Mouse (Mus musculus) intestine, embryonic 14.5 days (tissue): ENCODE measurements around the gene Prkcz. TPM values are rescaled to one million over a fixed set of nuclear protein-coding genes. Genes with fewer than 3 reads are reported as not detected.

Source experiments
- ATAC-seq: fragments of 200-750 bp; cut with Nextera tagmentation; replicated peaks from 2 replicates; pipeline ENCODE4 v1.8.0; 2017; ENCODE audit warnings: low read depth, moderate number of reproducible peaks, moderate TSS enrichment, moderate library complexity; ENCODE audit not compliant: low FRiP score, low TSS enrichment
- DNase-seq: peaks from one replicate; pipeline ENCODE4 v3.0.0-alpha.2; 2018; ENCODE audit warnings: low spot score
- H3K27ac ChIP-seq: fragments of 300-500 bp; sonication (generic); 2 replicates; pipeline ENCODE4 v1.5.1; 2014; ENCODE audit warnings: low read depth, mild to moderate bottlenecking, control low read depth
- H3K27me3 ChIP-seq: fragments of 300-500 bp; sonication (generic); replicated peaks from 2 replicates; pipeline ENCODE4 v1.6.1; 2014; ENCODE audit warnings: low read length, control low read depth; ENCODE audit not compliant: control insufficient read depth, insufficient read depth
- H3K36me3 ChIP-seq: fragments of 300-500 bp; sonication (generic); 2 replicates; pipeline ENCODE4 v1.6.1; 2014; ENCODE audit warnings: low read length, control low read depth; ENCODE audit not compliant: control insufficient read depth, insufficient read depth
- H3K4me1 ChIP-seq: fragments of 300-500 bp; sonication (generic); replicated peaks from 2 replicates; pipeline ENCODE4 v1.6.1; 2014; ENCODE audit warnings: low read length, control low read depth, mixed read lengths; ENCODE audit not compliant: control insufficient read depth, insufficient read depth
- H3K4me2 ChIP-seq: fragments of 300-500 bp; sonication (generic); 2 replicates; pipeline ENCODE4 v1.6.1; 2014; ENCODE audit warnings: low read length
- H3K4me3 ChIP-seq: fragments of 300-500 bp; sonication (generic); 2 replicates; pipeline ENCODE4 v1.5.1; 2014; ENCODE audit warnings: low read depth, low read length, control low read depth, mixed read lengths
- H3K9ac ChIP-seq: fragments of 300-500 bp; sonication (generic); 2 replicates; pipeline ENCODE4 v1.6.1; 2014; ENCODE audit warnings: mild to moderate bottlenecking, low read length
- H3K9me3 ChIP-seq: fragments of 300-500 bp; sonication (generic); 2 replicates; pipeline ENCODE4 v1.6.1; 2016; ENCODE audit warnings: low read length, control low read depth; ENCODE audit not compliant: control insufficient read depth
- WGBS: fragments of 180-500 bp; shearing (Covaris S2); extraction: QIAGEN DNeasy Blood & Tissue Kit; methylation state at CpG from one replicate; pipeline ENCODE4 v1.1.7; 2014; 5-methylcytosine and 5-hydroxymethylcytosine counted together
- polyA plus RNA-seq: library from polyadenylated mRNA; unstranded; fragments of >200 nt; fragmentation: Nextera tagmentation; extraction: Ambion mirVana; gene quantifications from 2 replicates; pipeline ENCODE4 v1.2.1, GENCODE M21; 2014

Prkcz gene
- polyA plus RNA-seq: 21.9 and 24.1 TPM in 2 replicates

DNA sequence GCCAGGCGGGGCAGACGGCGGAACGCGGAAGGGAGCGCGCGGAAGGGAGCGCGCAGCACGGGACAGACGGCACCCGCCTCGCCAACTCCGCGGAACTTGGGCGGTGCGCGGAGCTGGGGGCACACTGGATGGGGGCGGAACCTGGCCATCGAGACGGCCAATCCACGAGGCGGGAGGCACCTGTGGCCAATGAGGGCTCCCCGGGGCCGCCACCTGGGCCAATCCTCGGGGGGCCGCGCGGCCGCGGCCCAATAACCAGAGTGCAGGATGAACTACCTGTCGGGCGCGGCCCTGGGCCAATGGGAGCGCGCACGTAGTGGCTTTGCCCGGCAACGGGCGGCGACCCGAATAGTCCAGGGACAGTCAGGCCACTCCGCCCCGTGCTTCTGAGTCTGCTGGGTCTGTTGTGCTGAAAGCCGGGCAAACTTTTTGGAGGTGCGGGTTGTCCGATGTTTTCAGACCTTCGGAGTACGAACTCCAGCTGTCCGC, at the start of gene Prkcz:
TSS of gene Prkcz (minus strand) at position 59 of the 489 bp plus-strand sequence.
- Histone ChIP-seq H3K4me1 (no peaks in the 10 kb centered on the region), H3K36me3 (no peaks in the 10 kb centered on the region), H3K9ac (peak within 1 kb of the TSS; percentile 35; the same call in 1 of the 2 replicates), H3K4me3 (peak within 1 kb of the TSS; percentile 36), H3K27ac (peak within 1 kb of the TSS; percentile 47; the same call in 1 of the 2 replicates), H3K9me3 (no peaks in the 10 kb centered on the region), H3K4me2 (peak within 1 kb of the TSS; percentile 53), H3K27me3 (peaks cover 50% of the 10 kb centered on the region)
- under 1% methylated on average over 50 of the region's 51 CpGs for WGBS
- DNase-seq (peak; percentile 83), ATAC-seq (peak; percentile 97)

DNA sequence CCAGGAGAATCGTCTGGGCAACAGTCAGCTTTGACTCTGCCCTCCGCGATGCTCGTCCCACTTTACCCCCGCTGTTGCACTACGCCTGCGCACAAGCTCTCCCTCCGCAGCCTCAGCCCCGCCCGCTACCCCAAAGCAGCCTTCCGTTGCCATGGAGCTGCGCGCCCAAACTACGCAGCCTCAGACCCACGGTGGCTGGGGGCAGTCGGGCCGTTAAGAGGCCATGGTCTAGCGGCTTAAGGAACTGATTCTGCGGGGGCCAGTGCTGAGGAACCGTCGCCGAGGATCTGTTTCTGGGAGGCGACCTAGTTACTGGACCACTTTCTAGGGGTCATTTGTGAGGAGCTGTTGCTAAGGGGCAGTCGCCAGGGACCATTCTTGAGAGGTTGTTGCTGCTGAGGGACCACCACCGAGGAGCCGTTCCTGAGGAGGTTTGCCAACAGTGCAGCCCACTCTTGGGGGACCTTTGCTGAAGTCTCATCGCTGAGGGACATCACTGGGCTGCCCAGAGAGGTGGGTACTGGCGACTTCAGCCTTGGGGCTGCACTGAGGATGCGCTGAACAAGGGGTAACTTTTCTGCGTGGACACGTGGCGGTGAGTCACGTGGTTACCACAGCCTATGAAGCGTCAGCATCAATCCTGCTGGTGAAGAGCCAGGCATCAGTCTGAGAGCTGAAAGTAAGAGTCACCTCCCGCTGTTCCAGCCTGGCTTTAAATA, 48.1 kb upstream of the Prkcz start, which contains the start of gene Cfap74:
TSS of gene Cfap74 (plus strand) at position 133 of the 719 bp plus-strand sequence.
- Histone ChIP-seq H3K9me3 (no peaks in the 10 kb centered on the region; the same call in 1 of the 2 replicates), H3K4me2 (peak within 1 kb of the TSS; percentile 79), H3K27ac (peak within 1 kb of the TSS; percentile 6; the same call in 1 of the 2 replicates), H3K36me3 (no peaks in the 10 kb centered on the region), H3K4me1 (peaks cover 8% of the 10 kb centered on the region; the same call in 1 of the 2 replicates), H3K9ac (peak within 1 kb of the TSS; percentile 29; the same call in 1 of the 2 replicates), H3K27me3 (no peaks in the 10 kb centered on the region), H3K4me3 (peak within 1 kb of the TSS; percentile 48)
- DNase-seq (peak; percentile 84), ATAC-seq (peak; percentile 96)
- under 1% methylated on average over 35 of the region's 35 CpGs for WGBS

DNA sequence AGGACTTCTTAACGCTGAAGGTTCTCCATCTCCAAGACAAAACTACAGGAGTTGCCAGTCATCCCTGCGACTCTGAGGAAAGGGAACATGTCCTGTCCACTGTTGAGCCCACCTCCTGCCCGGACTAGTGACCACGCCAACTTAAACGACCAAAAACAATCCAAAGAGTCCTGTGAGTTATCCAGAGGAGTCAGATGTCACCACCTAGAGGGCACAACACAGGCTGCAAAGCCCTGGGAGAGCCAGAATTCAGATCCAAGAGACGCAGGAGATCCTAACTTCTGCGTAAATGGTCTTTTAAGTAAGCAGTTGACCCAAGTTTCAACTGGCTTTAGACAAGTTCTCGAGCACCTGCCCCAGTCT, 47.5 kb upstream of the Prkcz start:
- Histone ChIP-seq H3K4me3 (peak overlapping the region; percentile 48), H3K27me3 (no peaks in the 10 kb centered on the region), H3K9ac (no peak overlapping the region), H3K27ac (peak overlapping the region; percentile 6; the same call in 1 of the 2 replicates), H3K9me3 (no peaks in the 10 kb centered on the region; the same call in 1 of the 2 replicates), H3K36me3 (no peaks in the 10 kb centered on the region), H3K4me2 (peak overlapping the region; percentile 79), H3K4me1 (peaks cover 8% of the 10 kb centered on the region; the same call in 1 of the 2 replicates)
- ATAC-seq: peak; percentile 42; the same call in 1 of the 2 replicates
- WGBS: 3% methylated on average over 8 of the region's 8 CpGs
- DNase-seq: no peak

DNA sequence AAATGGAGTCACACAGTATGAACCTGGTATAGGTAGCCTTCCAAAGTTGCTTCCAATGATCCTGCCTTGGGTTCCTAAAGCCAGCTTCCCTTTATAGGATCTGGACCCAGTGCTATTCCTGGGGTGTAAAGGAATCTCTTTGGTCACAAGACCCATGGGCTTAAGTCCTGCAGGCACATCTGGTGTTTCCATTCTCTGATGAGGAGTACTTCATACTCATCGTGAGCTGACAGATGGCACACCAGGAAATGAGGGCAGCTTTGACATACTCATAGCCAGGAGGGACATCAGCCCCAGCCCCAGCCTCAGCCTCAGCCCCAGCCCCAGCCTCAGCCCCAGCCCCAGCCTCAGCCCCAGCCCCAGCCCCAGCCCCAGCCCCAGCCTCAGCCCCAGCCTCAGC, 41.3 kb upstream of the Prkcz start:
- ATAC-seq (no peak), DNase-seq (no peak)
- H3K36me3 ChIP-seq: no peaks in the 10 kb centered on the region
- no peak overlapping the region for H3K27ac ChIP-seq
- 79% methylated on average over 1 of the region's 1 CpGs for WGBS
- H3K9me3 ChIP-seq: no peaks in the 10 kb centered on the region; the same call in 1 of the 2 replicates
- 0 out of 2 replicates have a peak, but pooled peaks cover 5% of the 10 kb centered on the region for H3K4me1 ChIP-seq
- H3K4me2 ChIP-seq: no peak overlapping the region
- H3K27me3 ChIP-seq: peaks cover 17% of the 10 kb centered on the region
- H3K4me3 ChIP-seq: no peak overlapping the region
- H3K9ac ChIP-seq: no peak overlapping the region

DNA sequence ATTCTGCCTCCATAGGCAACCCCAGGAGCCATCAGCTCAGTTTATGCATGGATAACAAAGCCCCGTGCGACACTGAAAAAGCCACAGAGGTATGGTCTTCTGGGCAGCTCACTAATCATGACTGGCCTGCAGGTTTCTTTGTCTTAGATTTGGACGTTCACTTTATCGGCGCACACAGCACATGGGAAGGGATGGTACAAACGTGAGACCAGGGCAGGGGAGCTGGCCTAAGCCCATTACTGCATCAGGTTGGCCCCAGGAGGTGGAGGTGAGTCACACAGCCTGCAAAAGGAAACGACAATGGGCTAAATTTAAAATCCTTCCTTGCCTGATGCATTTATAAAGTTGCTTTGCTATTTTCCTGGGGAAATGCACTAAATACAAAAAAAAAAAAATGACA, 40.0 kb upstream of the Prkcz start:
- no peak overlapping the region for H3K27ac ChIP-seq
- H3K27me3 ChIP-seq: peaks cover 26% of the 10 kb centered on the region
- no peaks in the 10 kb centered on the region; the same call in 1 of the 2 replicates for H3K9me3 ChIP-seq
- no peaks in the 10 kb centered on the region for H3K36me3 ChIP-seq
- 68% methylated on average over 7 of the region's 7 CpGs for WGBS
- H3K4me2 ChIP-seq: no peak overlapping the region
- 0 out of 2 replicates have a peak, but pooled peaks cover 5% of the 10 kb centered on the region for H3K4me1 ChIP-seq
- no peak overlapping the region for H3K4me3 ChIP-seq
- DNase-seq (no peak), ATAC-seq (no peak)
- H3K9ac ChIP-seq: no peak overlapping the region

- Histone ChIP-seq H3K4me1 (0 out of 2 replicates have a peak, but pooled peaks cover 5% of the 10 kb centered on the region), H3K9ac (no peak overlapping the region), H3K9me3 (no peaks in the 10 kb centered on the region), H3K4me3 (peak overlapping the region; percentile 33), H3K36me3 (no peaks in the 10 kb centered on the region), H3K4me2 (peak overlapping the region; percentile 71), H3K27me3 (peaks cover 26% of the 10 kb centered on the region), H3K27ac (no peak overlapping the region)
- DNase-seq (peak; percentile 53), ATAC-seq (0 out of 2 replicates have a peak, but pooled peaks have one; percentile 5)
- WGBS: 1% methylated on average over 9 of the region's 9 CpGs
These were observed 37.0 kb upstream of the Prkcz start for GRCm38 (mm10) chr4:155398222-155398540.

DNA sequence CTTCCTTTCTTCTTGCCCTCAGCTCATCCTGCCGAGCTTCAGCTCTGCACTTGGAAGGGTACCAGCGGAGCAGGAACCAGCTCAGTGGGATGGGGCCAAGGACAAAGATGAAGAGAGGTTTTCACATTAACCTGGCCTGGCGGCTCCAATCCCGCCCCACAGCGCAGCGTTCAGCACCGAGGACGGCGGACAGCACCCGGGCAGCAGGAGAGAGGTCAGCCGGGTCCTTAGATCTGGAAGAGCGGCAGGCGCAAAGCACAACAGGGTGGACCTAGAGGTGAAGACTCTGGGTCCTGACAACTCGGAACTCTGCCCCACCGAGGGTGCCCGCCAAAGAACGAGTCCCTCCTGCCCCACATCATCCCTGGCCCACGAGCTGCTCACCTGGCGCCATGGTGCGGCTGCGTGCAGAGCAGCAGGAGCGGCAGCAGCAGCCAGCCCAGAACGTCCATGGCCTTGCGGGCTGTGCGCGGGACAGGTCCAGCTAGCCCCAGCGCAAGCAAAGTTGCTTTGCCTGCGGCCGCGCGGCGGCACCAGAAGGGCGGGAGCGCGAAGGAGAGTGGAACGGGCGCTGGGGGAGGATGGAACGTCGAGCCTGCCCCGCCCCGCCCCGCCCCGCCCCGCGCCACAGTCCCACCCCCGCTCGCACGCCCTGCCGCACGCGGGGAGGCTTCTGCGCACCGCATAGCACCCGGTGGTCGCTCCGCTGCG, 36.5 kb upstream of the Prkcz start, which contains the start of gene Gabrd:
TSS of gene Gabrd (minus strand) at position 602 of the 711 bp plus-strand sequence.
- Histone ChIP-seq H3K27me3 (peaks cover 26% of the 10 kb centered on the region), H3K4me1 (0 out of 2 replicates have a peak, but pooled peaks cover 5% of the 10 kb centered on the region), H3K9me3 (no peaks in the 10 kb centered on the region), H3K4me2 (peak within 1 kb of the TSS; percentile 71), H3K4me3 (peak within 1 kb of the TSS; percentile 33), H3K27ac (no peak within 1 kb of the TSS), H3K9ac (no peak within 1 kb of the TSS), H3K36me3 (no peaks in the 10 kb centered on the region)
- ATAC-seq (peak; percentile 70), DNase-seq (peak; percentile 91)
- under 1% methylated on average over 53 of the region's 57 CpGs for WGBS

DNA sequence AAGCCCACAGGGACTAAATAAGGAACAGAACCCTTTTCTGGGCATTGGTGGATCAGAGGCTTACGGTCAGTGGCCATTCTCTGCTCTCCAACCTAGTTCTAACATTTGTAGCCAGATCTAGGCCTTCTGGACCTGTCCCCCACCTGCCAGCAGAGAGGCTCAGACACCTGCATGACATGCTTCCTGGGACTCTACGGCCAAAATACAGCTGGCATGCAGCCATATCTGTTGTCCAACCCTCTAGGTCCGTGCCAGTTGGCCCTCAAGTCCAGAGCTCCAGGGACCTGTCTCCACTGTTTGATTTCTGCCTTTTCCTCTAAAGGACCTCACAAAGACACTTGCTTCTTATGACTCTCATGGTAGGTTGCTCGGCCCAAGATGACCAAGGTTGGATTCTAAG, 35.6 kb upstream of the Prkcz start:
- 91% methylated on average over 4 of the region's 4 CpGs for WGBS
- H3K27me3 ChIP-seq: peaks cover 26% of the 10 kb centered on the region
- no peak overlapping the region for H3K4me2 ChIP-seq
- no peak for ATAC-seq
- H3K27ac ChIP-seq: no peak overlapping the region
- DNase-seq: no peak
- H3K36me3 ChIP-seq: no peaks in the 10 kb centered on the region
- 0 out of 2 replicates have a peak, but pooled peaks cover 5% of the 10 kb centered on the region for H3K4me1 ChIP-seq
- no peak overlapping the region for H3K4me3 ChIP-seq
- H3K9me3 ChIP-seq: no peaks in the 10 kb centered on the region
- no peak overlapping the region for H3K9ac ChIP-seq
